Mouse (Mus musculus) limb, embryonic 14.5 days (tissue): Measurements from ENCODE around the gene Rgcc. TPM values are rescaled to one million over a fixed set of nuclear protein-coding genes. Genes with fewer than 3 reads are reported as not detected.

Experiments used
- ATAC-seq: fragments of 200-750 bp; cut with Nextera tagmentation; 2 replicates; pipeline ENCODE4 v1.8.0; 2017; ENCODE audit warnings: low read depth, moderate number of reproducible peaks, moderate TSS enrichment; ENCODE audit not compliant: low FRiP score
- DNase-seq: peaks from one replicate; pipeline ENCODE4 v3.0.0-alpha.2; 2015; ENCODE audit warnings: low spot score
- H3K27ac ChIP-seq: fragments of 300-500 bp; sonication (generic); replicated peaks from 2 replicates; pipeline ENCODE4 v1.5.1; 2014; ENCODE audit warnings: low read depth, mild to moderate bottlenecking, low read length, moderate library complexity, mixed read lengths
- H3K27me3 ChIP-seq: fragments of 300-500 bp; sonication (generic); 2 replicates; pipeline ENCODE4 v1.6.1; 2014; ENCODE audit warnings: low read length, mixed read lengths; ENCODE audit not compliant: control insufficient read depth, insufficient read depth
- H3K36me3 ChIP-seq: fragments of 300-500 bp; sonication (generic); 2 replicates; pipeline ENCODE4 v1.6.1; 2014; ENCODE audit warnings: mild to moderate bottlenecking, low read length, moderate library complexity, mixed read lengths; ENCODE audit not compliant: control insufficient read depth, insufficient read depth
- H3K4me1 ChIP-seq: fragments of 300-500 bp; sonication (generic); 2 replicates; pipeline ENCODE4 v1.6.1; 2014; ENCODE audit warnings: antibody characterized with exemption, low read length, mixed read lengths; ENCODE audit not compliant: control insufficient read depth, insufficient read depth
- H3K4me2 ChIP-seq: fragments of 300-500 bp; sonication (generic); replicated peaks from 2 replicates; pipeline ENCODE4 v1.6.1; 2014; ENCODE audit warnings: low read depth, mild to moderate bottlenecking, low read length, moderate library complexity; ENCODE audit not compliant: severe bottlenecking
- H3K4me3 ChIP-seq: fragments of 300-500 bp; sonication (generic); replicated peaks from 2 replicates; pipeline ENCODE4 v1.5.1; 2014; ENCODE audit warnings: low read length
- H3K9ac ChIP-seq: fragments of 300-500 bp; sonication (generic); 2 replicates; pipeline ENCODE4 v1.6.1; 2014; ENCODE audit warnings: mild to moderate bottlenecking, low read depth, low read length, moderate library complexity; ENCODE audit not compliant: severe bottlenecking
- H3K9me3 ChIP-seq: fragments of 300-500 bp; sonication (generic); 2 replicates; pipeline ENCODE4 v1.6.1; 2016; ENCODE audit warnings: low read length; ENCODE audit not compliant: control insufficient read depth
- POLR2A ChIP-seq: fragments of 200-500 bp; IDR thresholded peaks from 2 replicates; pipeline ENCODE4 v1.8.0; 2012; ENCODE audit warnings: inconsistent platforms, mild to moderate bottlenecking, moderate library complexity, borderline replicate concordance; ENCODE audit not compliant: insufficient read depth, insufficient read length; ENCODE audit errors: extremely low read depth
- WGBS: fragments of 180-500 bp; shearing (Covaris S2); extraction: QIAGEN DNeasy Blood & Tissue Kit; methylation state at CpG from one replicate; pipeline ENCODE4 v1.1.7; 2014; 5-methylcytosine and 5-hydroxymethylcytosine counted together
- polyA plus RNA-seq, 2 experiments: library from polyadenylated mRNA; depleted of rRNA in 1 of 2; stranded (reverse) in 1 of 2; unstranded in 1 of 2; fragments of >200 nt; fragmentation: Nextera tagmentation in 1 of 2; extraction: Ambion mirVana in 1 of 2; gene quantifications; 2 replicates each; pipeline versions ENCODE4 v1.2.1 to v1.2.3; 2012 to 2014

The Rgcc gene
- polyA plus RNA-seq, 2 experiments: 55.9 to 65.0 TPM

DNA sequence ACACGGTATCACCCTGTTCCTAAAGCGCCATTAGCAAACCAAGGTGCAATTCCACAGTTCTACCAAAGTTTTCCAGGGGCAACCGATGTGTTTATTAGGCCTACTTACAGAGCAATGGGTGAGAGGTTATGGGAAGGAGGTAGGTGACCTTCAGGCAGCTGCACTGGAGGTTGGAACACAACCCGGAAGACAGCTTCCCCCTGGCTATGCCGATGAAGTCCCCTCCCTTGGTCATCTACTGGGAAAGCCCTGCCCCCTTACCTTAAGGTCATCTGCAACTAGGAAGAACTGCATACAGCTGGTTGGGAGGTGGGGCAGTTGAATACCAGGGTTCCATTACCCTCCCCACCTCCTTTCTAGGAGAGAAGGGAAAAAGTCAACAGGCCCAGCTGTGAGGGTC is 15.9 kb downstream of the Rgcc start:
- ATAC-seq (no peak), DNase-seq (no peak)
- 93% methylated on average over 5 of the region's 5 CpGs for WGBS

GRCm38 (mm10) chr14:79284616-79285015 is 16.8 kb downstream of the Rgcc start:
- no peak overlapping the region for H3K9ac ChIP-seq
- no peaks in the 10 kb centered on the region for H3K9me3 ChIP-seq
- H3K27ac ChIP-seq: no peak overlapping the region
- H3K4me2 ChIP-seq: no peak overlapping the region
- peaks cover 2% of the 10 kb centered on the region; the same call in 1 of the 2 replicates for H3K4me1 ChIP-seq
- no peak overlapping the region for H3K4me3 ChIP-seq
- WGBS: 83% methylated on average over 4 of the region's 4 CpGs
- TF ChIP-seq POLR2A: no peak
- no peaks in the 10 kb centered on the region for H3K36me3 ChIP-seq
- ATAC-seq (no peak), DNase-seq (no peak)
- H3K27me3 ChIP-seq: no peaks in the 10 kb centered on the region

More for the DNA sequence above, 15.9 kb downstream of the Rgcc start:
- Histone ChIP-seq H3K4me3 (no peak overlapping the region), H3K27me3 (no peaks in the 10 kb centered on the region), H3K4me2 (no peak overlapping the region), H3K9ac (no peak overlapping the region), H3K36me3 (no peaks in the 10 kb centered on the region), H3K27ac (no peak overlapping the region), H3K4me1 (peaks cover 6% of the 10 kb centered on the region), H3K9me3 (no peaks in the 10 kb centered on the region)
- no peak for TF ChIP-seq POLR2A

DNA sequence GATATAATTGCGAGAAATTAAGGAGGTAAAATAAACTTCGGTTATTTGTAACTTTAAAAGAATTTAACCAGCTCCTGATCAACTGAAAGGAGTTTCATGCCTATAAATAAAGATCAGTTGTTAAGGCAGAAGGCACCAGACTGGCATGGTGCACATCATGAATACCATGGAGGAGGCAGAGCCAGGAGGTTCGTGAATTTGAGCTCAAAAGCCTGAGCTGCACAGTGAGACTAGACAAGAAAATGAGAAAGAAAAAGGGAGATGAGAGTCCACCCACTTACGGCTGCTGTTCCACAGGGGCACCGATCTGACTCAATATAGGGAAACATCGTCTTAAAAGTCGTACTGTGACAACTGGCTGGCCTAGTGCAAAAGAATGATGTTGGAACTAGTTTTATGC is 17.5 kb downstream of the Rgcc start:
- TF ChIP-seq POLR2A: no peak
- H3K27ac ChIP-seq: no peak overlapping the region
- no peak overlapping the region for H3K4me2 ChIP-seq
- peaks cover 5% of the 10 kb centered on the region; the same call in 1 of the 2 replicates for H3K4me1 ChIP-seq
- H3K9me3 ChIP-seq: no peaks in the 10 kb centered on the region
- no peak overlapping the region for H3K9ac ChIP-seq
- no peak for DNase-seq
- H3K36me3 ChIP-seq: no peaks in the 10 kb centered on the region
- 93% methylated on average over 7 of the region's 7 CpGs for WGBS
- no peaks in the 10 kb centered on the region for H3K27me3 ChIP-seq
- no peak overlapping the region for H3K4me3 ChIP-seq
- no peak for ATAC-seq

DNA sequence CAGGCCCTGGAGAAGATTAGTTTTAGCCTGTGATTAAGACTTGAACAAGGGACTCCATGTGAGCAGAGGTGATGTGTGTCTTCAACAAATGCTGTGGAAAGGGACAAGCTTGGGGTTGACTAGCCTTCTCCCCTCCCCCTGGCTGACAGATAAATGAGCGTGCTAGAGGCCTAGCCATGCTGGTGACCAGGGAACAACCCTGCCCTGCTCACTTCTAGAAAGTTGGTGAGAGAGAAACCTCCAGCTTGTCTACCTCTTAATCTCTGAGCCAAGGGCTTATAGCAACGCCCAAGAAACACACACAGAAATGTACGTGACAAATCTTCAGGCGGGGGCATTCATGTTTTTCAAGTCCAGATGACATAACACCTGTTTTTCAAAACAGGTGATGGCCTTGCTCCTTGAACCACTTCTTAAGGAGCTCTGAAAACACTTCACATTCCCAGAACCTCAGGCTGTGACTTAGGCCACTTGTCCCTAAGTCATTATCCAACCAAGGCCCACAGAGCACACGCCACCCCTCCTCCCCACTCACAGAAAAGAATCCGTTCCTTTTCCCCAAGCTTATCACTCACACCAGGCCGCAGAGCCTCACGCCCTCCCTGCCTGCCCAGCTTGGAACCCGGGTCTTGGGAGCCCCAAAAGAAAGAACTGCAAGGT is 19.4 kb downstream of the Rgcc start:
- Histone ChIP-seq H3K36me3 (no peaks in the 10 kb centered on the region), H3K4me3 (no peak overlapping the region), H3K4me1 (peaks cover 5% of the 10 kb centered on the region; the same call in 1 of the 2 replicates), H3K4me2 (no peak overlapping the region), H3K27ac (no peak overlapping the region), H3K9me3 (no peaks in the 10 kb centered on the region), H3K27me3 (no peaks in the 10 kb centered on the region), H3K9ac (no peak overlapping the region)
- no peak for TF ChIP-seq POLR2A
- 91% methylated on average over 9 of the region's 9 CpGs for WGBS
- ATAC-seq: no peak
- no peak for DNase-seq

DNA sequence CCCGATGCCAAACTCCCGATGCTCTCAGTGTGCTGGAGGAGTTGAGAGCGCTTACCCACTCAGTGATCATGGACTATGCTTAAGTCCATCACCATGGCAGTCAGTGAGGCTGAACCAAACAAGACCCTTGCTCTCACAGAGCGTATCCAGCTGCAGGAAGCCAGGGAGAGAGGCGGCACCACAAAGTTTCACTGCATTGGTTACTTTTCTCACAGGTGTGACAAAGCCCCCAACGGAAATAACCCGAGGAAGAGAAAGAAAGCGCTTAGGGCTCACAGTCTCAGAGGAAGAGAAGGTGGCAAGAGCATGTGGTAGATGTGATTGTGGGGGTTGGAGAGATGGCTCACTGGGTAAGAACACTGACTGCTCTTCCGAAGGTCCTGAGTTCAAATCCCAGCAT is 21.0 kb downstream of the Rgcc start:
- ATAC-seq: no peak
- Histone ChIP-seq H3K9ac (no peak overlapping the region), H3K9me3 (no peaks in the 10 kb centered on the region), H3K4me3 (no peak overlapping the region), H3K27me3 (no peaks in the 10 kb centered on the region), H3K4me1 (peaks cover 5% of the 10 kb centered on the region; the same call in 1 of the 2 replicates), H3K36me3 (no peaks in the 10 kb centered on the region), H3K27ac (no peak overlapping the region), H3K4me2 (no peak overlapping the region)
- WGBS: 83% methylated on average over 9 of the region's 9 CpGs
- DNase-seq: no peak
- TF ChIP-seq POLR2A: no peak
